Mouse (Mus musculus) midbrain, embryonic 13.5 days (tissue): ENCODE measurements around the gene Cd38. TPM values are rescaled to one million over a fixed set of nuclear protein-coding genes. Genes with fewer than 3 reads are reported as not detected.

ENCODE experiments used
- ATAC-seq: fragments of 200-750 bp; cut with Nextera tagmentation; 2 replicates; pipeline ENCODE4 v1.8.0; 2017; ENCODE audit warnings: mild to moderate bottlenecking, moderate TSS enrichment, moderate library complexity
- H3K27ac ChIP-seq: fragments of 300-500 bp; sonication (generic); 2 replicates; pipeline ENCODE4 v1.5.1; 2015; ENCODE audit warnings: inconsistent platforms, mild to moderate bottlenecking, moderate library complexity
- H3K27me3 ChIP-seq: fragments of 300-500 bp; sonication (generic); 2 replicates; pipeline ENCODE4 v1.6.1; 2015; ENCODE audit warnings: mild to moderate bottlenecking, inconsistent platforms
- H3K36me3 ChIP-seq: fragments of 300-500 bp; sonication (generic); 2 replicates; pipeline ENCODE4 v1.6.1; 2015; ENCODE audit warnings: mild to moderate bottlenecking, inconsistent platforms
- H3K4me1 ChIP-seq: fragments of 300-500 bp; sonication (generic); replicated peaks from 2 replicates; pipeline ENCODE4 v1.6.1; 2015; ENCODE audit warnings: inconsistent platforms
- H3K4me2 ChIP-seq: fragments of 300-500 bp; sonication (generic); replicated peaks from 2 replicates; pipeline ENCODE4 v1.6.1; 2015; ENCODE audit warnings: moderate library complexity, mild to moderate bottlenecking, inconsistent platforms
- H3K4me3 ChIP-seq: fragments of 300-500 bp; sonication (generic); replicated peaks from 2 replicates; pipeline ENCODE4 v1.5.1; 2015; ENCODE audit warnings: mild to moderate bottlenecking, inconsistent platforms
- H3K9ac ChIP-seq: fragments of 300-500 bp; sonication (generic); replicated peaks from 2 replicates; pipeline ENCODE4 v1.6.1; 2015; ENCODE audit warnings: mild to moderate bottlenecking, inconsistent platforms
- H3K9me3 ChIP-seq: fragments of 300-500 bp; sonication (generic); 2 replicates; pipeline ENCODE4 v1.6.1; 2016; ENCODE audit warnings: mild to moderate bottlenecking, inconsistent platforms
- WGBS: fragments of 180-500 bp; shearing (Covaris S2); methylation state at CpG from one replicate; pipeline ENCODE4 v1.1.7; 2015; 5-methylcytosine and 5-hydroxymethylcytosine counted together
- polyA plus RNA-seq: library from polyadenylated mRNA; unstranded; fragments of >200 nt; fragmentation: Nextera tagmentation; extraction: Ambion mirVana; gene quantifications from 2 replicates; pipeline ENCODE4 v1.2.1, GENCODE M21; 2015

Cd38 gene
- polyA plus RNA-seq, 1 experiment from 2014 or later = 2.8 TPM

GRCm38 (mm10) chr5:43860670-43861431 is 7.5 kb upstream of the Cd38 start:
- Histone ChIP-seq H3K4me1 (no peaks in the 10 kb centered on the region), H3K9ac (no peak overlapping the region), H3K4me2 (no peak overlapping the region), H3K36me3 (no peaks in the 10 kb centered on the region), H3K4me3 (no peak overlapping the region), H3K27ac (no peak overlapping the region), H3K9me3 (no peaks in the 10 kb centered on the region), H3K27me3 (no peaks in the 10 kb centered on the region)
- ATAC-seq = no peak
- 71% methylated on average over 5 of the region's 5 CpGs for WGBS

DNA sequence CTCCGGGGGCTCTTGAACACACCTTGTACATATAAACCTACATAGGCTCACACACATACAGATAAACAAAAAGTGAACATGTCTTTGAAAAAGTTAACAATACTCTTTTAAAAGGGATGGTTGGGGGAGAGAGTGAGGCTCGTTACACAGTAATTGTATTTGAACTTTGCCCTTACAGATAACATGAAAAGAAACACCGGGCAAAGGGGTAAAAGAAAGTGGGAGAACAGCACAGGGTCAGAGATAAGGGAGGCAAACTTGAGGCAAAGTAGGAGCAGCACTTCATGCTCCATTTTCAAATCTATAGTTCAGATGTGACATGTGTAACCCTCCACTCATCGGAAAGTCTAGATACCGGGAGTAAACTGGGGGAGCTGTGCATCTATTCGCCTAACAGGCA is 4.7 kb upstream of the Cd38 start:
- H3K9me3 ChIP-seq = no peaks in the 10 kb centered on the region
- no peak overlapping the region for H3K4me2 ChIP-seq
- H3K27ac ChIP-seq = no peak overlapping the region
- no peaks in the 10 kb centered on the region for H3K36me3 ChIP-seq
- no peak overlapping the region for H3K4me3 ChIP-seq
- no peak for ATAC-seq
- 85% methylated on average over 6 of the region's 6 CpGs for WGBS
- peaks cover 7% of the 10 kb centered on the region; the same call in 1 of the 2 replicates for H3K27me3 ChIP-seq
- no peak overlapping the region for H3K9ac ChIP-seq
- peaks cover 2% of the 10 kb centered on the region for H3K4me1 ChIP-seq

- H3K9me3 ChIP-seq = no peaks in the 10 kb centered on the region
- no peak overlapping the region for H3K27ac ChIP-seq
- H3K9ac ChIP-seq = no peak overlapping the region
- H3K4me2 ChIP-seq = no peak overlapping the region
- H3K4me1 ChIP-seq = peaks cover 11% of the 10 kb centered on the region
- H3K27me3 ChIP-seq = peaks cover 7% of the 10 kb centered on the region; the same call in 1 of the 2 replicates
- no peak overlapping the region for H3K4me3 ChIP-seq
- WGBS = 80% methylated on average over 2 of the region's 2 CpGs
- ATAC-seq = no peak
- no peaks in the 10 kb centered on the region for H3K36me3 ChIP-seq
Measured at GRCm38 (mm10) chr5:43865316-43865715, 3.0 kb upstream of the Cd38 start.

DNA sequence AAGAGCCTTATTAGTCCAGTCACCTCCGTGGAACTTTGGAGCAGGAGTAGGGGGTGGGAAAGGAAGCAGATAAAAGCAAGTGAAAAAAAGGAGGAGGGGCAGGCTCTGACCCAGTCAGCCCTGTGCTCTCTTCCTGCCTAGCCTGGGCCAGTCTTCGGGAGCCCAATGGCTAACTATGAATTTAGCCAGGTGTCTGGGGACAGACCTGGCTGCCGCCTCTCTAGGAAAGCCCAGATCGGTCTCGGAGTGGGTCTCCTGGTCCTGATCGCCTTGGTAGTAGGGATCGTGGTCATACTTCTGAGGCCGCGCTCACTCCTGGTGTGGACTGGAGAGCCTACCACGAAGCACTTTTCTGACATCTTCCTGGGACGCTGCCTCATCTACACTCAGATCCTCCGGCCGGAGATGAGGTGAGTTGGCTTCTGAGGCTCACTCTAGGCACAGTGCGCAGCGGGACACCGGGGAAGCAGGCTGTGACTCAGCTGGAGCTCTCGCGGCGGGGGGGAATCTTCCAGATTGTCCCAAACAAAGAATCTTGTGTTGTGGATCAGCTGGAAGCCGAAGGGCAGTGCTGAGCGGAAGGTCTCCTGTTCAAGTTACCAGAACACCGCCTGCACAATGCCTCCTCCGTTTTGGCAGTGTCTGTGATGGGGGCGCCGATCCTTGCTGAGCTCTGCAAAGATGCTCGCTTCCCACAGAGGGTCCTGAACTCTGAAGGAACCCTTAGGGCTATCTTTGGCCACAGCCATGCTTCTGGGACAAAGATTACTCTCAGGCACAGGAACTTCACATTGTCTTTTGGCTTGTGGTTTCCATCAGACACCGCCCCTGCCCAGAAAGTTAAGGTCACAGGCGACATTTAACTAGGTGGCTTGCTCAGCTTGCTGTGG is 603 bp downstream of the Cd38 start:
- Histone ChIP-seq H3K27me3 (peaks cover 7% of the 10 kb centered on the region; the same call in 1 of the 2 replicates), H3K36me3 (no peaks in the 10 kb centered on the region), H3K27ac (no peak overlapping the region), H3K4me1 (peaks cover 11% of the 10 kb centered on the region), H3K4me3 (peak overlapping the region; percentile 33), H3K4me2 (peak overlapping the region; percentile 63), H3K9me3 (no peaks in the 10 kb centered on the region), H3K9ac (peak overlapping the region; percentile 56)
- peak; percentile 69 for ATAC-seq
- 6% methylated on average over 28 of the region's 28 CpGs for WGBS

DNA sequence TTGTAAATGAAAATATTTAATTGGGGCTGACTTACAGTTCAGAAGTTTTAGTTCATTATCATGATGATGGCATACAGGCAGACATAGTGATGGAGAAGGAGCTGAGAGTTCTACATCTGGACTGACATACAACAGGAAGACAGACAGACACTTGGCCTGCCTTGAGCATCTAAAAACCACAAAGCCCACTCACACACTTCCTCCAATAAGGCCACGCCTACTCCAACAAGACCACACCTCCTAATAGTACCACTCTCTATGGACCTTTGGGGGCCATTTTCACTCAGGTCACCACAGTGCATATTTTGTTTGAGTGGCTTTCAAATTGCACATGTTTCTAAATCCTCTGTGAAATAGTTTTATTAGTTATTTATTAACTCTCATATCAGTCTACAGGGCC is 3.5 kb downstream of the Cd38 start:
- peaks cover 11% of the 10 kb centered on the region for H3K4me1 ChIP-seq
- no peak overlapping the region for H3K27ac ChIP-seq
- H3K27me3 ChIP-seq = peaks cover 7% of the 10 kb centered on the region; the same call in 1 of the 2 replicates
- no peaks in the 10 kb centered on the region for H3K36me3 ChIP-seq
- H3K9me3 ChIP-seq = no peaks in the 10 kb centered on the region
- no peak for ATAC-seq
- no peak overlapping the region for H3K9ac ChIP-seq
- H3K4me2 ChIP-seq = no peak overlapping the region
- H3K4me3 ChIP-seq = no peak overlapping the region
- WGBS = 65% methylated on average over 1 of the region's 1 CpGs

- H3K9ac ChIP-seq = no peak overlapping the region
- 79% methylated on average over 1 of the region's 1 CpGs for WGBS
- no peak overlapping the region for H3K4me3 ChIP-seq
- H3K9me3 ChIP-seq = no peaks in the 10 kb centered on the region
- no peak for ATAC-seq
- H3K27me3 ChIP-seq = peaks cover 7% of the 10 kb centered on the region; the same call in 1 of the 2 replicates
- no peak overlapping the region for H3K4me2 ChIP-seq
- no peaks in the 10 kb centered on the region for H3K36me3 ChIP-seq
- peaks cover 11% of the 10 kb centered on the region for H3K4me1 ChIP-seq
- no peak overlapping the region for H3K27ac ChIP-seq
Measured at GRCm38 (mm10) chr5:43872652-43873051, 4.3 kb downstream of the Cd38 start.

DNA sequence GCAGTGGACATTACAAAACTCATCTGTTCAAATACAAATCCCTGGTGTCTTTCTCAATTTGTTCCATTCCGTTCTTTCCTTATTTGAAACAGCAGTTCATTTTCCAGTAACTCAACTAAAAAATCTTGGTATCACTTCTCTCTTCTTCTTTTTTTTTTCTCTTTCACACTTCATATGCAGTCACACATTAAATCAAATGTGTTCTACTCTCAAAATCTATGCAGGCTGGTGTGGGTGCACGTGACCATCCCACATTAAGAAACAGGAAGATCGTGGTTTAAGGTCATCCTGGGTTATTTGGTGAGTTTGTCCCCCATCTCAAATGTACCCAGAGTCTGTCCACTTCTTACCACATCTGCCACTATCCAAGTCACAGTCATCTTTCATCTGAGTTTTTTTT is 13.7 kb downstream of the Cd38 start:
- Histone ChIP-seq H3K27me3 (no peaks in the 10 kb centered on the region), H3K9ac (no peak overlapping the region), H3K4me2 (no peak overlapping the region), H3K4me3 (no peak overlapping the region), H3K36me3 (no peaks in the 10 kb centered on the region), H3K27ac (no peak overlapping the region), H3K9me3 (no peaks in the 10 kb centered on the region), H3K4me1 (no peaks in the 10 kb centered on the region)
- 88% methylated on average over 3 of the region's 3 CpGs for WGBS
- no peak for ATAC-seq

- no peak overlapping the region for H3K27ac ChIP-seq
- WGBS = 24% methylated on average over 3 of the region's 3 CpGs
Measured at GRCm38 (mm10) chr5:43885060-43885820, 16.9 kb downstream of the Cd38 start.

DNA sequence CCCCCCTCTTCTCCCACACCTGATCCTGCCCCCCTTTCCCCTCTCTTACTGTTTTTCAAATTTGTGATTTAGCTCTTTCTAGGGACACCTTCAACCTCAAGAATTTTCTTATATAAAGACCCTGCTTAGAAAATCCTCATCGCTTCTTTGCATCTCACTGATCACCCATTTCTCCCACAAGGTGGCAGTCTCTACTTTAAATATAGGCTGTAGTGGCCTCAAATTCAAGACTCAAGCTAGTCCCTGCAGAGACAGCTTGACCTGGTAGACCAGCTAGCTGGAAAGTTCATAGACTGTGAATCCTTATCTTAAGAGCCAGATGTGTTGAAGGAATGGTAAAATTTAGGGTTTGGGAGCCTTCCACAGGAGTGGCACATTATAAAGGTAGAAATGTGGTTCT is 24.0 kb downstream of the Cd38 start:
- no peaks in the 10 kb centered on the region for H3K4me1 ChIP-seq
- H3K9me3 ChIP-seq = no peaks in the 10 kb centered on the region
- H3K27ac ChIP-seq = no peak overlapping the region
- H3K9ac ChIP-seq = no peak overlapping the region
- WGBS = 10% methylated on average over 1 of the region's 1 CpGs
- H3K27me3 ChIP-seq = no peaks in the 10 kb centered on the region
- no peaks in the 10 kb centered on the region for H3K36me3 ChIP-seq
- no peak overlapping the region for H3K4me3 ChIP-seq
- H3K4me2 ChIP-seq = no peak overlapping the region
- ATAC-seq = no peak

More at GRCm38 (mm10) chr5:43885060-43885820, 16.9 kb downstream of the Cd38 start:
- no peaks in the 10 kb centered on the region for H3K4me1 ChIP-seq
- no peak overlapping the region for H3K4me3 ChIP-seq
- H3K9me3 ChIP-seq = no peaks in the 10 kb centered on the region
- H3K36me3 ChIP-seq = no peaks in the 10 kb centered on the region
- no peak overlapping the region for H3K9ac ChIP-seq
- no peak overlapping the region for H3K4me2 ChIP-seq
- no peak for ATAC-seq
- H3K27me3 ChIP-seq = no peaks in the 10 kb centered on the region

- Histone ChIP-seq H3K4me2 (no peak overlapping the region), H3K27ac (no peak overlapping the region), H3K27me3 (no peaks in the 10 kb centered on the region), H3K4me1 (no peaks in the 10 kb centered on the region), H3K36me3 (no peaks in the 10 kb centered on the region), H3K4me3 (no peak overlapping the region), H3K9me3 (no peaks in the 10 kb centered on the region), H3K9ac (no peak overlapping the region)
- no peak for ATAC-seq
- 74% methylated on average over 2 of the region's 2 CpGs for WGBS
Measured at GRCm38 (mm10) chr5:43894113-43894512, 25.8 kb downstream of the Cd38 start.

GRCm38 (mm10) chr5:43895931-43896330 is 27.6 kb downstream of the Cd38 start:
- Histone ChIP-seq H3K9me3 (no peaks in the 10 kb centered on the region), H3K9ac (no peak overlapping the region), H3K4me2 (no peak overlapping the region), H3K27me3 (no peaks in the 10 kb centered on the region), H3K4me3 (no peak overlapping the region), H3K27ac (no peak overlapping the region), H3K36me3 (no peaks in the 10 kb centered on the region), H3K4me1 (no peaks in the 10 kb centered on the region)
- ATAC-seq = no peak
- 95% methylated on average over 3 of the region's 3 CpGs for WGBS

DNA sequence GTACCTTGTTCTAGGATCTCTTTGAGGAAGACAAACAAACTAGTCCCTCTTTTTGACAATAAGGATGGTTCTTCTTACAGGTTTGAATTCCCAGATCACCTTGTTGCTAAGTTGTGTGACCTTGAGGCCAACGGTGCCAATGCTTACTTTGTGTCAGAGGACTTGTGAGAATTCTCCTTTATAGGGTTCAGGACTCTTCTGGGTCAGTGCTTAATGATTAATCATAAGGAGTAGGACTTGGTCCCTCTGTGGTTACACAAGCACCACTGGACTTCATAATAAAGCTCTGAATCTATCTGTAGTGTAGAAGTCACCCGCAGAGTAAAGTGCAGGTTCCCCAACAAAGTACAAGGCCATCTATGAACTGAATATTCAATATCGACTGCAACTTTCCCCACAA is 36.3 kb downstream of the Cd38 start:
- no peaks in the 10 kb centered on the region for H3K4me1 ChIP-seq
- 91% methylated on average over 3 of the region's 3 CpGs for WGBS
- no peaks in the 10 kb centered on the region for H3K36me3 ChIP-seq
- no peak overlapping the region for H3K4me3 ChIP-seq
- H3K4me2 ChIP-seq = no peak overlapping the region
- no peaks in the 10 kb centered on the region for H3K27me3 ChIP-seq
- no peaks in the 10 kb centered on the region for H3K9me3 ChIP-seq
- no peak overlapping the region for H3K9ac ChIP-seq
- no peak for ATAC-seq
- H3K27ac ChIP-seq = no peak overlapping the region
